Mouse (Mus musculus) heart, embryonic 11.5 days (tissue): ENCODE measurements around the gene Obscn. TPM values are rescaled to one million over a fixed set of nuclear protein-coding genes. Genes with fewer than 3 reads are reported as not detected.
A peak's percentile ranks its signal among the peaks of the same experiment; 100 is the strongest.

Source experiments
- ATAC-seq: fragments of 200-750 bp; cut with Nextera tagmentation; replicated peaks from 2 replicates; pipeline ENCODE4 v1.8.0; 2017; ENCODE audit warnings: moderate library complexity; ENCODE audit not compliant: insufficient number of reproducible peaks, low FRiP score, low TSS enrichment
- H3K27ac ChIP-seq: fragments of 300-500 bp; sonication (generic); 2 replicates; pipeline ENCODE4 v1.5.1; 2014; ENCODE audit warnings: mild to moderate bottlenecking, low read depth, low read length
- H3K27me3 ChIP-seq: fragments of 300-500 bp; sonication (generic); 2 replicates; pipeline ENCODE4 v1.6.1; 2014; ENCODE audit warnings: mild to moderate bottlenecking, low read length, mixed read lengths; ENCODE audit not compliant: control insufficient read depth, insufficient read depth
- H3K36me3 ChIP-seq: fragments of 300-500 bp; sonication (generic); 2 replicates; pipeline ENCODE4 v1.6.1; 2014; ENCODE audit warnings: mild to moderate bottlenecking, low read length, moderate library complexity, mixed read lengths; ENCODE audit not compliant: control insufficient read depth, insufficient read depth
- H3K4me1 ChIP-seq: fragments of 300-500 bp; sonication (generic); 2 replicates; pipeline ENCODE4 v1.6.1; 2014; ENCODE audit warnings: low read length; ENCODE audit not compliant: control insufficient read depth, insufficient read depth
- H3K4me2 ChIP-seq: fragments of 300-500 bp; sonication (generic); 2 replicates; pipeline ENCODE4 v1.6.1; 2014; ENCODE audit warnings: mild to moderate bottlenecking, moderate library complexity
- H3K4me3 ChIP-seq: fragments of 300-500 bp; sonication (generic); 2 replicates; pipeline ENCODE4 v1.5.1; 2014; ENCODE audit warnings: low read depth, low read length
- H3K9ac ChIP-seq: fragments of 300-500 bp; sonication (generic); 2 replicates; pipeline ENCODE4 v1.6.1; 2014; ENCODE audit warnings: mild to moderate bottlenecking, low read depth, low read length, moderate library complexity
- H3K9me3 ChIP-seq: fragments of 300-500 bp; sonication (generic); replicated peaks from 2 replicates; pipeline ENCODE4 v1.6.1; 2016; ENCODE audit warnings: low read length; ENCODE audit not compliant: control insufficient read depth
- WGBS: fragments of 180-500 bp; shearing (Covaris S2); extraction: QIAGEN DNeasy Blood & Tissue Kit; methylation state at CpG from one replicate; pipeline ENCODE4 v1.1.7; 2014; ENCODE audit not compliant: insufficient replicate concordance; 5-methylcytosine and 5-hydroxymethylcytosine counted together
- polyA plus RNA-seq: library from polyadenylated mRNA; unstranded; fragments of >200 nt; fragmentation: Nextera tagmentation; extraction: Ambion mirVana; gene quantifications from 2 replicates; pipeline ENCODE4 v1.2.1, GENCODE M21; 2014

Obscn gene
- polyA plus RNA-seq: 39.3 and 41.1 TPM in 2 replicates

GRCm38 (mm10) chr11:59135904-59136452 lies at the start of gene Obscn:
Obscn (minus strand) TSS chr11:59136402.
- H3K4me3 ChIP-seq: peak within 1 kb of the TSS; percentile 37
- 20% methylated on average over 44 of the region's 44 CpGs for WGBS
- H3K4me1 ChIP-seq: peaks cover 34% of the 10 kb centered on the region
- no peak for ATAC-seq
- peaks cover 3% of the 10 kb centered on the region for H3K36me3 ChIP-seq
- H3K4me2 ChIP-seq: peak within 1 kb of the TSS; percentile 66
- H3K27ac ChIP-seq: no peak within 1 kb of the TSS
- H3K27me3 ChIP-seq: peaks cover 49% of the 10 kb centered on the region
- no peaks in the 10 kb centered on the region for H3K9me3 ChIP-seq
- H3K9ac ChIP-seq: peak within 1 kb of the TSS; percentile 84

GRCm38 (mm10) chr11:59185490-59185889 lies 49.3 kb upstream of the Obscn start:
- peaks cover 17% of the 10 kb centered on the region for H3K36me3 ChIP-seq
- no peak overlapping the region for H3K4me3 ChIP-seq
- no peak overlapping the region for H3K27ac ChIP-seq
- ATAC-seq: no peak
- no peak overlapping the region for H3K4me2 ChIP-seq
- WGBS: 82% methylated on average over 5 of the region's 5 CpGs
- H3K9me3 ChIP-seq: no peaks in the 10 kb centered on the region
- peaks cover 13% of the 10 kb centered on the region for H3K4me1 ChIP-seq
- no peaks in the 10 kb centered on the region for H3K27me3 ChIP-seq
- H3K9ac ChIP-seq: no peak overlapping the region

- 0 out of 2 replicates have a peak overlapping the region, but pooled peaks have one; percentile 30 for H3K27ac ChIP-seq
- WGBS: 19% methylated on average over 3 of the region's 3 CpGs
Measured at GRCm38 (mm10) chr11:59183821-59184220, 47.6 kb upstream of the Obscn start.

GRCm38 (mm10) chr11:59182864-59183331 lies 46.7 kb upstream of the Obscn start, which contains the start of gene Gjc2:
Gjc2 (minus strand) TSS chr11:59183213.
- Histone ChIP-seq H3K4me3 (no peak within 1 kb of the TSS), H3K36me3 (peaks cover 17% of the 10 kb centered on the region), H3K27me3 (peaks cover 17% of the 10 kb centered on the region), H3K4me2 (no peak within 1 kb of the TSS), H3K27ac (peak within 1 kb of the TSS; percentile 30; the same call in 1 of the 2 replicates), H3K4me1 (peaks cover 19% of the 10 kb centered on the region), H3K9ac (peak within 1 kb of the TSS; percentile 18; the same call in 1 of the 2 replicates), H3K9me3 (no peaks in the 10 kb centered on the region)
- WGBS: 38% methylated on average over 3 of the region's 3 CpGs
- ATAC-seq: no peak; the same call in 1 of the 2 replicates

More at GRCm38 (mm10) chr11:59183821-59184220, 47.6 kb upstream of the Obscn start:
- Histone ChIP-seq H3K4me3 (no peak overlapping the region), H3K27me3 (peaks cover 8% of the 10 kb centered on the region), H3K9me3 (no peaks in the 10 kb centered on the region), H3K9ac (no peak overlapping the region; the same call in 1 of the 2 replicates), H3K36me3 (peaks cover 17% of the 10 kb centered on the region), H3K4me1 (peaks cover 19% of the 10 kb centered on the region), H3K4me2 (no peak overlapping the region)
- ATAC-seq: no peak; the same call in 1 of the 2 replicates

- no peak; the same call in 1 of the 2 replicates for ATAC-seq
- H3K36me3 ChIP-seq: no peaks in the 10 kb centered on the region
- H3K4me1 ChIP-seq: peaks cover 22% of the 10 kb centered on the region
- 5% methylated on average over 34 of the region's 34 CpGs for WGBS
- no peaks in the 10 kb centered on the region for H3K9me3 ChIP-seq
- peak overlapping the region; percentile 38 for H3K4me3 ChIP-seq
- no peak overlapping the region for H3K27ac ChIP-seq
- peaks cover 62% of the 10 kb centered on the region for H3K27me3 ChIP-seq
- peak overlapping the region; percentile 61 for H3K4me2 ChIP-seq
- no peak overlapping the region for H3K9ac ChIP-seq
Measured at GRCm38 (mm10) chr11:59176921-59177320, 40.7 kb upstream of the Obscn start.

- peak overlapping the region; percentile 61 for H3K4me2 ChIP-seq
- no peak overlapping the region for H3K9ac ChIP-seq
- peaks cover 22% of the 10 kb centered on the region for H3K4me1 ChIP-seq
- peaks cover 62% of the 10 kb centered on the region for H3K27me3 ChIP-seq
- WGBS: 5% methylated on average over 48 of the region's 48 CpGs
- peak overlapping the region; percentile 38 for H3K4me3 ChIP-seq
- no peak overlapping the region for H3K27ac ChIP-seq
- no peaks in the 10 kb centered on the region for H3K36me3 ChIP-seq
- no peak for ATAC-seq
- no peaks in the 10 kb centered on the region for H3K9me3 ChIP-seq
Measured at GRCm38 (mm10) chr11:59176475-59176874, 40.3 kb upstream of the Obscn start.

- Histone ChIP-seq H3K4me3 (no peak overlapping the region), H3K27ac (no peak overlapping the region), H3K36me3 (no peaks in the 10 kb centered on the region), H3K9me3 (no peaks in the 10 kb centered on the region), H3K4me1 (peaks cover 11% of the 10 kb centered on the region), H3K4me2 (no peak overlapping the region), H3K27me3 (peaks cover 58% of the 10 kb centered on the region), H3K9ac (no peak overlapping the region)
- no peak for ATAC-seq
- WGBS: 49% methylated on average over 6 of the region's 6 CpGs
Measured at GRCm38 (mm10) chr11:59174189-59174838, 38.1 kb upstream of the Obscn start.

- Histone ChIP-seq H3K4me3 (no peak overlapping the region), H3K27ac (no peak overlapping the region), H3K36me3 (no peaks in the 10 kb centered on the region), H3K4me2 (no peak overlapping the region), H3K4me1 (peaks cover 6% of the 10 kb centered on the region), H3K9me3 (no peaks in the 10 kb centered on the region), H3K9ac (no peak overlapping the region), H3K27me3 (peaks cover 21% of the 10 kb centered on the region)
- no peak for ATAC-seq
- WGBS: 65% methylated on average over 4 of the region's 4 CpGs
Measured at GRCm38 (mm10) chr11:59170549-59170948, 34.3 kb upstream of the Obscn start.
